Mouse (Mus musculus): ENCODE measurements at regions not wholly inside any gene's neighbourhood (a gene's known extent, or its start where the extent isn't known, plus 50 kb on each side); places are given as distances from the start of the nearest gene placed in this dataset.

DNA sequence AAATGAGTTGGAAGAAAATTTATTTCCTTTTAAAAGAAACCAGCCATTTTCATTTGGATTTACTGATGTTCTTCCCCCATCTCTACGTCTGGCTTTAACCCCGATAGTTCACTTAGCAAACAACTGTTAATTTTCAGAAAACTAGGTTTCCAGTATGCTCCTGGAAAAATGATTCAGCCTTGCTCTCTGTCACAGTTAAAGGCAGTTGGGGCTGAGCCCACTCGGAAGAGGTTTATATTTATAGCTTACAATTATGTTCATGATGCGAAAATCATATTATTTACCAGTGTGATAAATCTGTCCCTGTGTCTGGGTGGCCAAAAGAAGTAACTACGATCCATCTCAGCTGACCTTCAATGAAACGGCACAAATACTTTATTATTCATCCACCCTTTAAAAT is 163.9 kb downstream of the Arl4a start:
- TF ChIP-seq POLR2A (IDR thresholded peaks at IDR 0.05; ENCODE audit: low read depth, low read length) (no peak), CTCF (IDR thresholded peaks at IDR 0.05; ENCODE audit: borderline replicate concordance, insufficient read depth, low read length) (no peak)

Data from embryonic fibroblast, embryonic 13.5 days (primary cell).